ENCODE assay signal across 11 mouse cellular contexts in genomic region chr8:117085521-117085920, GRCm38 (mm10). TPM values are rescaled to one million over a fixed set of nuclear protein-coding genes. Genes with fewer than 3 reads are reported as not detected.
DNase-seq lines count a peak whose midpoint lies in the region; ATAC-seq and TF ChIP-seq lines count a peak whose summit lies in the region.
"Had no signal": no experiment of that assay in that cellular context is flagged by ENCODE, and none has a peak within 500 bp of the region (broad histone marks: within the 10 kb centered on the region; RNA-seq: fewer than 3 reads in every experiment).

No protein-coding gene starts in this region.

- H3K9me3 ChIP-seq in forebrain, embryonic 11.5 days (ENCODE audit: control insufficient read depth, low read length), result no peaks in the 10 kb centered on the region
- H3K9me3 ChIP-seq: limb, embryonic 10.5 days had no signal

- WGBS in liver, adult 2 months, result 47% methylated on average over 8 of the region's 8 CpGs
- 67% methylated on average over 8 of the region's 8 CpGs for WGBS in forebrain, embryonic 11.5 days

- TF ChIP-seq POLR2A in liver, adult 2 months (IDR thresholded peaks at IDR 0.05; ENCODE audit: extremely low read depth, insufficient read depth, low read length), result no peak

- no peak overlapping the region for H3K4me2 ChIP-seq in forebrain, embryonic 11.5 days (ENCODE audit: low read depth, low read length, severe bottlenecking)

- H3K79me2 ChIP-seq in liver, adult 2 months (ENCODE audit: control insufficient read depth, insufficient read depth, low read length), result no peaks in the 10 kb centered on the region

- no peak for ATAC-seq in forebrain, embryonic 11.5 days (replicated peaks; ENCODE audit: low FRiP score)

- TF ChIP-seq CTCF in liver, adult 2 months (IDR thresholded peaks at IDR 0.05; ENCODE audit: low read depth, low read length), result no peak

- H3K4me1 ChIP-seq in liver, adult 2 months (ENCODE audit: control insufficient read depth, insufficient read depth, low read length), result peaks cover 3% of the 10 kb centered on the region; the same call in 1 of the 2 replicates
- no peaks in the 10 kb centered on the region for H3K4me1 ChIP-seq in forebrain, embryonic 11.5 days (replicated peaks; ENCODE audit: control insufficient read depth, insufficient read depth, low read length)
- H3K4me1 ChIP-seq: limb, embryonic 10.5 days had no signal

- H3K27ac ChIP-seq in liver, adult 2 months (replicated peaks; ENCODE audit: insufficient read depth, low read depth, low read length), result peak overlapping the region; percentile 9; the same call in 1 of the 2 replicates
- no peak overlapping the region for H3K27ac ChIP-seq in forebrain, embryonic 11.5 days (ENCODE audit: low read depth, low read length)
- H3K27ac ChIP-seq: limb, embryonic 10.5 days had no signal

- no peaks in the 10 kb centered on the region for H3K36me3 ChIP-seq in liver, adult 2 months (ENCODE audit: control insufficient read depth, insufficient read depth, low read length)
- H3K36me3 ChIP-seq in forebrain, embryonic 11.5 days (ENCODE audit: control insufficient read depth, insufficient read depth, low read length), result no peaks in the 10 kb centered on the region
- H3K36me3 ChIP-seq: limb, embryonic 10.5 days had no signal

- 0 out of 2 replicates have a peak, but pooled peaks cover 7% of the 10 kb centered on the region for H3K27me3 ChIP-seq in liver, adult 2 months (ENCODE audit: control insufficient read depth, insufficient read depth, low read length)
- H3K27me3 ChIP-seq in forebrain, embryonic 11.5 days (ENCODE audit: control insufficient read depth, insufficient read depth, low read length), result no peaks in the 10 kb centered on the region

- no peak overlapping the region for H3K4me3 ChIP-seq in liver, adult 2 months (ENCODE audit: insufficient read depth, low read depth, low read length)
- no peak overlapping the region for H3K4me3 ChIP-seq in forebrain, embryonic 11.5 days (ENCODE audit: low read depth, low read length)
- H3K4me3 ChIP-seq: limb, embryonic 10.5 days had no signal

- H3K9ac ChIP-seq in liver, adult 2 months (ENCODE audit: low read depth, low read length), result no peak overlapping the region
- H3K9ac ChIP-seq in forebrain, embryonic 11.5 days (ENCODE audit: low read length), result no peak overlapping the region

- DNase-seq in embryo, embryonic 10.5 days (ENCODE audit: low spot score), result peak; percentile 17
- no peak for DNase-seq in embryo, embryonic 9.5 days (ENCODE audit: extremely low spot score)
- DNase-seq in spleen, adult 12 weeks (ENCODE audit: low spot score), result peak; percentile 32
- no peak for DNase-seq in spleen, adult 18-20 months
- peak; percentile 52 for DNase-seq in liver, adult 2 months (ENCODE audit: extremely low read depth, low read depth, low spot score)
- DNase-seq in urinary bladder, postnatal 36 days (ENCODE audit: low spot score in 2 of 2), result peak; percentile 47 to 68
- no peak for DNase-seq in forebrain, embryonic 11.5 days (ENCODE audit: low spot score)
- DNase-seq in adrenal gland, adult (ENCODE audit: inconsistent age in 2 of 2, low spot score in 1 of 2), result no peak
- DNase-seq: right cerebral cortex, postnatal 25 days had no signal

RNA-seq across cellular contexts. Expression of gene Pkd1l2, which starts 3.3 kb away (rescaled TPM):
- not detected in 2 replicates for total RNA-seq in liver, adult 2 months (2014; rRNA removed)
- polyA plus RNA-seq in liver, adult 2 months (2012; rRNA removed), result not detected in 2 replicates
- polyA plus RNA-seq in forebrain, embryonic 11.5 days (2014; fragmentation: Nextera tagmentation; extraction: Ambion mirVana), result not detected in 2 replicates
- polyA plus RNA-seq: limb, embryonic 10.5 days had no signal

RNA-seq across cellular contexts. Expression of gene Bco1, which starts 10.1 kb away (rescaled TPM):
- 5.2 and 7.2 TPM in 2 replicates for total RNA-seq in liver, adult 2 months (2014; rRNA removed)
- polyA plus RNA-seq in liver, adult 2 months (2012; rRNA removed), result 4.0 TPM in 2 replicates
- polyA plus RNA-seq in forebrain, embryonic 11.5 days (2014; fragmentation: Nextera tagmentation; extraction: Ambion mirVana), result 0.19 TPM in 1 of 2 replicates, not detected in the other
- polyA plus RNA-seq: cortical plate, adult 2 months; limb, embryonic 10.5 days had no signal

Comparison
In these comparisons a context has a peak if more than half of its experiments do, and no peak if none do; other contexts are left out.
1. DNase-seq: peak in embryo, embryonic 10.5 days (single experiment), spleen, adult 12 weeks (single experiment), liver, adult 2 months (single experiment) and urinary bladder, postnatal 36 days (2 of 2); none in embryo, embryonic 9.5 days (single experiment), spleen, adult 18-20 months (0 of 2), forebrain, embryonic 11.5 days (single experiment) and adrenal gland, adult (0 of 2).